Mouse (Mus musculus): ENCODE results near the gene Gp1ba. TPM values are rescaled to one million over a fixed set of nuclear protein-coding genes. Genes with fewer than 3 reads are reported as not detected.

The Gp1ba gene
- polyA plus RNA-seq, 1 experiment, result not detected

- DNase-seq (ENCODE audit: extremely low spot score in 1 of 2, low spot score in 1 of 2), result no peak
Measured at GRCm38 (mm10) chr11:70668335-70668770, 29.4 kb downstream of the Gp1ba start.

- peak; percentile 99 to 100 for DNase-seq (ENCODE audit: extremely low spot score in 1 of 2, low spot score in 1 of 2)
Measured at GRCm38 (mm10) chr11:70668771-70669505, 30.0 kb downstream of the Gp1ba start, which contains the start of gene Spag7. Gene Spag7 (minus strand): TSS chr11:70669416.

GRCm38 (mm10) chr11:70669582-70670345 is 30.8 kb downstream of the Gp1ba start:
- peak in 1 of 2 experiments; percentile 70 for DNase-seq (ENCODE audit: extremely low spot score in 1 of 2, low spot score in 1 of 2)

GRCm38 (mm10) chr11:70670483-70670882 is 31.6 kb downstream of the Gp1ba start:
- DNase-seq (ENCODE audit: extremely low spot score in 1 of 2, low spot score in 1 of 2), result no peak

GRCm38 (mm10) chr11:70671333-70672047 is 32.6 kb downstream of the Gp1ba start:
- no peak for DNase-seq (ENCODE audit: extremely low spot score in 1 of 2, low spot score in 1 of 2)

GRCm38 (mm10) chr11:70674014-70674413 is 35.1 kb downstream of the Gp1ba start:
- DNase-seq (ENCODE audit: extremely low spot score in 1 of 2, low spot score in 1 of 2), result no peak

- DNase-seq (ENCODE audit: extremely low spot score in 1 of 2, low spot score in 1 of 2), result no peak
Measured at GRCm38 (mm10) chr11:70674501-70674900, 35.6 kb downstream of the Gp1ba start.

GRCm38 (mm10) chr11:70678092-70678491 is 39.2 kb downstream of the Gp1ba start:
- no peak for DNase-seq (ENCODE audit: extremely low spot score in 1 of 2, low spot score in 1 of 2)

GRCm38 (mm10) chr11:70678576-70678975 is 39.7 kb downstream of the Gp1ba start:
- DNase-seq (ENCODE audit: extremely low spot score in 1 of 2, low spot score in 1 of 2), result no peak

GRCm38 (mm10) chr11:70679361-70679760 is 40.4 kb downstream of the Gp1ba start:
- DNase-seq (ENCODE audit: extremely low spot score in 1 of 2, low spot score in 1 of 2), result no peak

- no peak for DNase-seq (ENCODE audit: extremely low spot score in 1 of 2, low spot score in 1 of 2)
Measured at GRCm38 (mm10) chr11:70679894-70680293, 41.0 kb downstream of the Gp1ba start.

GRCm38 (mm10) chr11:70681170-70681569 is 42.2 kb downstream of the Gp1ba start:
- no peak for DNase-seq (ENCODE audit: extremely low spot score in 1 of 2, low spot score in 1 of 2)

GRCm38 (mm10) chr11:70681897-70682581 is 43.1 kb downstream of the Gp1ba start:
- DNase-seq (ENCODE audit: extremely low spot score in 1 of 2, low spot score in 1 of 2), result peak in 1 of 2 experiments; percentile 64

GRCm38 (mm10) chr11:70683640-70684039 is 44.7 kb downstream of the Gp1ba start:
- no peak for DNase-seq (ENCODE audit: extremely low spot score in 1 of 2, low spot score in 1 of 2)

GRCm38 (mm10) chr11:70686901-70687566 is 48.1 kb downstream of the Gp1ba start:
- peak in 1 of 2 experiments; percentile 77 for DNase-seq (ENCODE audit: extremely low spot score in 1 of 2, low spot score in 1 of 2)

- peak; percentile 68 to 85 for DNase-seq (ENCODE audit: extremely low spot score in 1 of 2, low spot score in 1 of 2)
Measured at GRCm38 (mm10) chr11:70687601-70688199, 48.8 kb downstream of the Gp1ba start, which contains the start of gene Camta2. Gene Camta2 (minus strand): TSS chr11:70688105.

- no peak for DNase-seq (ENCODE audit: extremely low spot score in 1 of 2, low spot score in 1 of 2)
Measured at GRCm38 (mm10) chr11:70688372-70688771, 49.5 kb downstream of the Gp1ba start.

GRCm38 (mm10) chr11:70689578-70689977 is 50.7 kb downstream of the Gp1ba start:
- DNase-seq (ENCODE audit: extremely low spot score in 1 of 2, low spot score in 1 of 2), result no peak
